9 mouse cellular contexts compared by ENCODE assay signal in genomic region chr13:56295586-56295942, GRCm38 (mm10). TPM values are rescaled to one million over a fixed set of nuclear protein-coding genes. Genes with fewer than 3 reads are reported as not detected.
DNase-seq lines count a peak whose midpoint lies in the region; ATAC-seq lines count a peak whose summit lies in the region.
"Had no signal": no experiment of that assay in that cellular context is flagged by ENCODE, and none has a peak within 500 bp of the region (broad histone marks: within the 10 kb centered on the region; RNA-seq: fewer than 3 reads in every experiment).

No protein-coding gene starts in this region.

- ATAC-seq in kidney, embryonic 14.5 days (ENCODE audit: low FRiP score, low TSS enrichment), result 0 out of 2 replicates have a peak, but pooled peaks have one; percentile 8
- no peak for ATAC-seq in embryonic facial prominence, embryonic 12.5 days (ENCODE audit: insufficient number of reproducible peaks, insufficient read depth, low FRiP score, low TSS enrichment)
- ATAC-seq in intestine, embryonic 15.5 days, result peak; percentile 6; the same call in 1 of the 2 replicates
- no peak for ATAC-seq in neural tube, embryonic 12.5 days (ENCODE audit: low FRiP score, low read depth)
- no peak for ATAC-seq in megakaryocyte, adult 5-6 weeks (ENCODE audit: poor library complexity, severe bottlenecking)

- H3K9me3 ChIP-seq in kidney, embryonic 14.5 days (ENCODE audit: control insufficient read depth, low read length), result 0 out of 2 replicates have a peak, but pooled peaks cover 2% of the 10 kb centered on the region
- H3K9me3 ChIP-seq in embryonic facial prominence, embryonic 12.5 days, result no peaks in the 10 kb centered on the region
- no peaks in the 10 kb centered on the region for H3K9me3 ChIP-seq in intestine, embryonic 15.5 days
- H3K9me3 ChIP-seq in neural tube, embryonic 12.5 days, result no peaks in the 10 kb centered on the region

- peak overlapping the region; percentile 66; the same call in 1 of the 2 replicates for H3K9ac ChIP-seq in kidney, embryonic 14.5 days (ENCODE audit: low read depth, low read length)
- peak overlapping the region; percentile 67 for H3K9ac ChIP-seq in embryonic facial prominence, embryonic 12.5 days
- peak overlapping the region; percentile 34 for H3K9ac ChIP-seq in intestine, embryonic 15.5 days
- H3K9ac ChIP-seq in neural tube, embryonic 12.5 days, result peak overlapping the region; percentile 47; the same call in 1 of the 2 replicates
- H3K9ac ChIP-seq: liver, embryonic 14.5 days had no signal

- H3K4me2 ChIP-seq in kidney, embryonic 14.5 days (replicated peaks; ENCODE audit: low read depth, low read length), result peak overlapping the region; percentile 88
- peak overlapping the region; percentile 66 for H3K4me2 ChIP-seq in embryonic facial prominence, embryonic 12.5 days (replicated peaks)
- peak overlapping the region; percentile 90 for H3K4me2 ChIP-seq in intestine, embryonic 15.5 days (replicated peaks)
- peak overlapping the region; percentile 88 for H3K4me2 ChIP-seq in neural tube, embryonic 12.5 days (replicated peaks)

- WGBS in kidney, embryonic 14.5 days, result 3% methylated on average over 13 of the region's 13 CpGs
- WGBS in embryonic facial prominence, embryonic 12.5 days, result 6% methylated on average over 13 of the region's 13 CpGs
- 7% methylated on average over 13 of the region's 13 CpGs for WGBS in intestine, embryonic 15.5 days
- 5% methylated on average over 13 of the region's 13 CpGs for WGBS in neural tube, embryonic 12.5 days

- H3K36me3 ChIP-seq in kidney, embryonic 14.5 days (ENCODE audit: control insufficient read depth, insufficient read depth, low read length), result no peaks in the 10 kb centered on the region
- no peaks in the 10 kb centered on the region for H3K36me3 ChIP-seq in embryonic facial prominence, embryonic 12.5 days
- no peaks in the 10 kb centered on the region for H3K36me3 ChIP-seq in intestine, embryonic 15.5 days
- no peaks in the 10 kb centered on the region for H3K36me3 ChIP-seq in neural tube, embryonic 12.5 days

- H3K4me3 ChIP-seq in kidney, embryonic 14.5 days (ENCODE audit: low read length), result peak overlapping the region; percentile 58
- peak overlapping the region; percentile 50 for H3K4me3 ChIP-seq in embryonic facial prominence, embryonic 12.5 days
- H3K4me3 ChIP-seq in intestine, embryonic 15.5 days (replicated peaks), result peak overlapping the region; percentile 46
- H3K4me3 ChIP-seq in neural tube, embryonic 12.5 days, result peak overlapping the region; percentile 44

- H3K4me1 ChIP-seq in kidney, embryonic 14.5 days (ENCODE audit: control insufficient read depth, insufficient read depth, low read length), result peaks cover 16% of the 10 kb centered on the region
- peaks cover 16% of the 10 kb centered on the region for H3K4me1 ChIP-seq in embryonic facial prominence, embryonic 12.5 days
- H3K4me1 ChIP-seq in intestine, embryonic 15.5 days (replicated peaks), result peaks cover 14% of the 10 kb centered on the region
- H3K4me1 ChIP-seq in neural tube, embryonic 12.5 days, result peaks cover 19% of the 10 kb centered on the region

- peaks cover 49% of the 10 kb centered on the region for H3K27me3 ChIP-seq in kidney, embryonic 14.5 days (ENCODE audit: control insufficient read depth, insufficient read depth, low read length)
- peaks cover 61% of the 10 kb centered on the region for H3K27me3 ChIP-seq in embryonic facial prominence, embryonic 12.5 days
- peaks cover 68% of the 10 kb centered on the region for H3K27me3 ChIP-seq in intestine, embryonic 15.5 days (replicated peaks)
- peaks cover 62% of the 10 kb centered on the region for H3K27me3 ChIP-seq in neural tube, embryonic 12.5 days (replicated peaks)

- DNase-seq in kidney, adult 8-10 months, result no peak
- no peak for DNase-seq in thymus, postnatal 4 days
- DNase-seq in MN1 (ENCODE audit: low spot score), result no peak

- H3K27ac ChIP-seq in kidney, embryonic 14.5 days (ENCODE audit: low read depth, low read length), result no peak overlapping the region
- peak overlapping the region; percentile 56 for H3K27ac ChIP-seq in embryonic facial prominence, embryonic 12.5 days
- no peak overlapping the region for H3K27ac ChIP-seq in intestine, embryonic 15.5 days
- H3K27ac ChIP-seq in neural tube, embryonic 12.5 days, result no peak overlapping the region
- H3K27ac ChIP-seq: liver, embryonic 14.5 days had no signal

RNA-seq across cellular contexts. Expression of gene Cxcl14, which starts 0.8 kb away (rescaled TPM):
- polyA plus RNA-seq in kidney, embryonic 14.5 days (2014; fragmentation: Nextera tagmentation; extraction: Ambion mirVana), result 19.2 and 20.8 TPM in 2 replicates
- polyA plus RNA-seq in embryonic facial prominence, embryonic 12.5 days (2016; fragmentation: Nextera tagmentation; extraction: Ambion mirVana), result 308 and 338 TPM in 2 replicates
- 7.9 and 9.9 TPM in 2 replicates for polyA plus RNA-seq in intestine, embryonic 15.5 days (2015; fragmentation: Nextera tagmentation; extraction: Ambion mirVana)
- 38.1 and 42.3 TPM in 2 replicates for polyA plus RNA-seq in neural tube, embryonic 12.5 days (2016; fragmentation: Nextera tagmentation; extraction: Ambion mirVana)
- 0.14 and 0.78 TPM in 2 replicates for total RNA-seq in megakaryocyte, adult 5-6 weeks (2015)
- 0.11 and 0.28 TPM in 2 replicates for total RNA-seq in megakaryocyte, adult 5-6 weeks (2017)

RNA-seq across cellular contexts. Expression of gene Neurog1, which starts 43.6 kb away (rescaled TPM):
- not detected in 2 replicates for polyA plus RNA-seq in kidney, embryonic 14.5 days (2014; fragmentation: Nextera tagmentation; extraction: Ambion mirVana)
- polyA plus RNA-seq in embryonic facial prominence, embryonic 12.5 days (2016; fragmentation: Nextera tagmentation; extraction: Ambion mirVana), result 5.1 and 6.0 TPM in 2 replicates
- not detected in 2 replicates for polyA plus RNA-seq in intestine, embryonic 15.5 days (2015; fragmentation: Nextera tagmentation; extraction: Ambion mirVana)
- polyA plus RNA-seq in neural tube, embryonic 12.5 days (2016; fragmentation: Nextera tagmentation; extraction: Ambion mirVana), result 36.5 and 39.9 TPM in 2 replicates
- total RNA-seq in megakaryocyte, adult 5-6 weeks (2015), result not detected in 2 replicates
- not detected in 2 replicates for total RNA-seq in megakaryocyte, adult 5-6 weeks (2017)
- polyA plus RNA-seq: liver, embryonic 14.5 days had no signal

Comparison
In these comparisons a context has a peak if more than half of its experiments do, and no peak if none do; other contexts are left out.
1. ATAC-seq: peak in kidney, embryonic 14.5 days (single experiment) and intestine, embryonic 15.5 days (single experiment); none in embryonic facial prominence, embryonic 12.5 days (single experiment), neural tube, embryonic 12.5 days (single experiment) and megakaryocyte, adult 5-6 weeks (single experiment).
2. Peak in every context shown above with its lines, with median percentiles within 50 percentile points of each other: H3K4me2 ChIP-seq, H3K4me3 ChIP-seq and H3K9ac ChIP-seq.